Mouse (Mus musculus) spleen, postnatal 4 days (tissue): ENCODE measurements around the gene Retreg1.
"Not testable (repeated sequence)": the region's sequence is repeated elsewhere in the genome, so short reads cannot be mapped to it uniquely, and the experiment has no call there.

Source experiments
- DNase-seq, 2 experiments: peaks; one replicate each; pipeline ENCODE4 v3.0.0; 2022; ENCODE audit warnings: low spot score in 2 of 2

The Retreg1 gene

GRCm38 (mm10) chr15:25999545-25999944 is 156.6 kb downstream of the Retreg1 start:
- DNase-seq = not testable (repeated sequence)

GRCm38 (mm10) chr15:26008621-26009020 is 165.6 kb downstream of the Retreg1 start:
- DNase-seq = no peak

GRCm38 (mm10) chr15:26012891-26013290 is 169.9 kb downstream of the Retreg1 start:
- no peak for DNase-seq

GRCm38 (mm10) chr15:26015979-26016665 is 173.1 kb downstream of the Retreg1 start:
- DNase-seq = peak; percentile 42 to 68

- no peak for DNase-seq
Observed at GRCm38 (mm10) chr15:26021721-26022120, 178.7 kb downstream of the Retreg1 start.

- no peak for DNase-seq
Observed at GRCm38 (mm10) chr15:26022636-26023035, 179.7 kb downstream of the Retreg1 start.
